Mouse (Mus musculus) forebrain, embryonic 11.5 days (tissue): ENCODE data around the gene Tbk1. TPM values are rescaled to one million over a fixed set of nuclear protein-coding genes. Genes with fewer than 3 reads are reported as not detected.

Source experiments
- ATAC-seq: fragments of 200-750 bp; cut with Nextera tagmentation; replicated peaks from 2 replicates; pipeline ENCODE4 v1.8.0; 2017; ENCODE audit warnings: moderate TSS enrichment; ENCODE audit not compliant: low FRiP score
- DNase-seq: peaks from one replicate; pipeline ENCODE4 v3.0.0-alpha.2; 2017; ENCODE audit warnings: low spot score
- H3K27ac ChIP-seq: fragments of 300-500 bp; sonication (generic); 2 replicates; pipeline ENCODE4 v1.5.1; 2014; ENCODE audit warnings: low read depth, low read length
- H3K27me3 ChIP-seq: fragments of 300-500 bp; sonication (generic); 2 replicates; pipeline ENCODE4 v1.6.1; 2014; ENCODE audit warnings: mild to moderate bottlenecking, low read length, mixed read lengths; ENCODE audit not compliant: control insufficient read depth, insufficient read depth
- H3K36me3 ChIP-seq: fragments of 300-500 bp; sonication (generic); 2 replicates; pipeline ENCODE4 v1.6.1; 2014; ENCODE audit warnings: mild to moderate bottlenecking, low read length, moderate library complexity, mixed read lengths; ENCODE audit not compliant: control insufficient read depth, insufficient read depth
- H3K4me1 ChIP-seq: fragments of 300-500 bp; sonication (generic); replicated peaks from 2 replicates; pipeline ENCODE4 v1.6.1; 2014; ENCODE audit warnings: low read length, mixed read lengths; ENCODE audit not compliant: control insufficient read depth, insufficient read depth
- H3K4me2 ChIP-seq: fragments of 300-500 bp; sonication (generic); 2 replicates; pipeline ENCODE4 v1.6.1; 2014; ENCODE audit warnings: low read depth, mild to moderate bottlenecking, low read length, moderate library complexity, mixed read lengths; ENCODE audit not compliant: severe bottlenecking
- H3K4me3 ChIP-seq: fragments of 300-500 bp; sonication (generic); 2 replicates; pipeline ENCODE4 v1.5.1; 2014; ENCODE audit warnings: low read depth, low read length
- H3K9ac ChIP-seq: fragments of 300-500 bp; sonication (generic); 2 replicates; pipeline ENCODE4 v1.6.1; 2014; ENCODE audit warnings: low read length
- H3K9me3 ChIP-seq: fragments of 300-500 bp; sonication (generic); 2 replicates; pipeline ENCODE4 v1.6.1; 2016; ENCODE audit warnings: low read length, mixed read lengths; ENCODE audit not compliant: control insufficient read depth
- WGBS: fragments of 180-500 bp; shearing (Covaris S2); extraction: QIAGEN DNeasy Blood & Tissue Kit; methylation state at CpG from one replicate; pipeline ENCODE4 v1.1.7; 2014; 5-methylcytosine and 5-hydroxymethylcytosine counted together
- polyA plus RNA-seq: library from polyadenylated mRNA; unstranded; fragments of >200 nt; fragmentation: Nextera tagmentation; extraction: Ambion mirVana; gene quantifications from 2 replicates; pipeline ENCODE4 v1.2.1, GENCODE M21; 2014

Gene Tbk1
- polyA plus RNA-seq, 1 experiment from 2014 or later = 36.2 TPM

- WGBS = 88% methylated on average over 6 of the region's 6 CpGs
- H3K36me3 ChIP-seq = no peaks in the 10 kb centered on the region
- no peak for DNase-seq
- no peak overlapping the region for H3K9ac ChIP-seq
- H3K27ac ChIP-seq = no peak overlapping the region
- H3K4me3 ChIP-seq = no peak overlapping the region
- H3K4me1 ChIP-seq = no peaks in the 10 kb centered on the region
- no peaks in the 10 kb centered on the region for H3K9me3 ChIP-seq
- no peak for ATAC-seq
- no peaks in the 10 kb centered on the region for H3K27me3 ChIP-seq
- no peak overlapping the region for H3K4me2 ChIP-seq
These were observed 59.5 kb downstream of the Tbk1 start for GRCm38 (mm10) chr10:121527114-121527513.

- H3K27ac ChIP-seq = no peak overlapping the region
- H3K27me3 ChIP-seq = no peaks in the 10 kb centered on the region
- H3K36me3 ChIP-seq = no peaks in the 10 kb centered on the region
- no peak overlapping the region for H3K9ac ChIP-seq
- DNase-seq (peak; percentile 41), ATAC-seq (no peak)
- no peak overlapping the region for H3K4me2 ChIP-seq
- 30% methylated on average over 12 of the region's 12 CpGs for WGBS
- 0 out of 2 replicates have a peak, but pooled peaks cover 3% of the 10 kb centered on the region for H3K4me1 ChIP-seq
- no peaks in the 10 kb centered on the region for H3K9me3 ChIP-seq
- no peak overlapping the region for H3K4me3 ChIP-seq
These were observed 65.5 kb downstream of the Tbk1 start for GRCm38 (mm10) chr10:121520923-121521585.

GRCm38 (mm10) chr10:121519710-121520109 lies 66.9 kb downstream of the Tbk1 start:
- Histone ChIP-seq H3K9me3 (no peaks in the 10 kb centered on the region), H3K27me3 (no peaks in the 10 kb centered on the region), H3K4me3 (no peak overlapping the region), H3K4me2 (no peak overlapping the region), H3K27ac (no peak overlapping the region), H3K4me1 (0 out of 2 replicates have a peak, but pooled peaks cover 3% of the 10 kb centered on the region), H3K36me3 (no peaks in the 10 kb centered on the region), H3K9ac (no peak overlapping the region)
- ATAC-seq (no peak), DNase-seq (no peak)
- 65% methylated on average over 2 of the region's 2 CpGs for WGBS

GRCm38 (mm10) chr10:121516008-121516600 lies 70.5 kb downstream of the Tbk1 start:
- no peak overlapping the region for H3K4me3 ChIP-seq
- no peak overlapping the region for H3K4me2 ChIP-seq
- no peaks in the 10 kb centered on the region for H3K9me3 ChIP-seq
- H3K4me1 ChIP-seq = 0 out of 2 replicates have a peak, but pooled peaks cover under 1% of the 10 kb centered on the region
- no peaks in the 10 kb centered on the region for H3K36me3 ChIP-seq
- H3K27ac ChIP-seq = no peak overlapping the region
- H3K9ac ChIP-seq = no peak overlapping the region
- 31% methylated on average over 18 of the region's 18 CpGs for WGBS
- no peaks in the 10 kb centered on the region for H3K27me3 ChIP-seq
- DNase-seq (peak; percentile 90), ATAC-seq (peak; percentile 46; the same call in 1 of the 2 replicates)

GRCm38 (mm10) chr10:121509751-121510643 lies 76.6 kb downstream of the Tbk1 start:
- Histone ChIP-seq H3K36me3 (no peaks in the 10 kb centered on the region), H3K27me3 (no peaks in the 10 kb centered on the region), H3K4me2 (no peak overlapping the region), H3K9ac (no peak overlapping the region), H3K27ac (no peak overlapping the region), H3K9me3 (no peaks in the 10 kb centered on the region), H3K4me1 (peaks cover 5% of the 10 kb centered on the region; the same call in 1 of the 2 replicates), H3K4me3 (no peak overlapping the region)
- ATAC-seq = peak; percentile 35
- WGBS = 31% methylated on average over 24 of the region's 24 CpGs
- peak; percentile 56 for DNase-seq

- Histone ChIP-seq H3K9me3 (no peaks in the 10 kb centered on the region), H3K9ac (no peak overlapping the region), H3K4me1 (peaks cover 8% of the 10 kb centered on the region; the same call in 1 of the 2 replicates), H3K27ac (no peak overlapping the region), H3K4me2 (no peak overlapping the region), H3K27me3 (no peaks in the 10 kb centered on the region), H3K4me3 (no peak overlapping the region), H3K36me3 (no peaks in the 10 kb centered on the region)
- DNase-seq = peak; percentile 40
- no peak for ATAC-seq
- WGBS = 89% methylated on average over 13 of the region's 16 CpGs
These were observed 78.6 kb downstream of the Tbk1 start for GRCm38 (mm10) chr10:121507755-121508544.

- H3K4me1 ChIP-seq = peaks cover 8% of the 10 kb centered on the region; the same call in 1 of the 2 replicates
- H3K36me3 ChIP-seq = no peaks in the 10 kb centered on the region
- DNase-seq = peak; percentile 59
- H3K27me3 ChIP-seq = no peaks in the 10 kb centered on the region
- no peak overlapping the region for H3K4me2 ChIP-seq
- H3K9ac ChIP-seq = no peak overlapping the region
- peak; percentile 32; the same call in 1 of the 2 replicates for ATAC-seq
- 56% methylated on average over 29 of the region's 29 CpGs for WGBS
- H3K9me3 ChIP-seq = no peaks in the 10 kb centered on the region
- no peak overlapping the region; the same call in 1 of the 2 replicates for H3K27ac ChIP-seq
- H3K4me3 ChIP-seq = no peak overlapping the region
These were observed 79.6 kb downstream of the Tbk1 start for GRCm38 (mm10) chr10:121506731-121507583.
